Mouse (Mus musculus): ENCODE measurements around the gene Creb5.

- TF ChIP-seq CTCF (IDR thresholded peaks at IDR 0.05; ENCODE audit: extremely low read depth, insufficient read depth, low read length) = no peak
- no peak for TF ChIP-seq POLR2A (IDR thresholded peaks at IDR 0.05; ENCODE audit: extremely low read depth, insufficient read depth, low read length)
These were observed 398.3 kb downstream of the Creb5 start for GRCm38 (mm10) chr6:53685323-53685722.

Measured in cortical plate, adult 2 months (tissue).